Mouse (Mus musculus) testis, postnatal 10 days (tissue): ENCODE measurements around the gene Ambn.
"Not testable (repeated sequence)": the region's sequence is repeated elsewhere in the genome, so short reads cannot be mapped to it uniquely, and the experiment has no call there.

Source experiments
- DNase-seq: peaks from one replicate; pipeline ENCODE4 v3.0.0; 2021; ENCODE audit warnings: low spot score

Ambn gene

GRCm38 (mm10) chr5:88455691-88456090 is at the start of gene Ambn:
Gene Ambn, plus strand, starts transcription at chr5:88455991.
- DNase-seq, result no peak

- DNase-seq, result no peak
Measured at GRCm38 (mm10) chr5:88420319-88421065, 35.3 kb upstream of the Ambn start.

GRCm38 (mm10) chr5:88424892-88425291 is 30.9 kb upstream of the Ambn start:
- not testable (repeated sequence) for DNase-seq

- no peak for DNase-seq
Measured at GRCm38 (mm10) chr5:88426753-88427152, 29.0 kb upstream of the Ambn start.

GRCm38 (mm10) chr5:88467471-88467870 is 11.7 kb downstream of the Ambn start:
- no peak for DNase-seq

DNA sequence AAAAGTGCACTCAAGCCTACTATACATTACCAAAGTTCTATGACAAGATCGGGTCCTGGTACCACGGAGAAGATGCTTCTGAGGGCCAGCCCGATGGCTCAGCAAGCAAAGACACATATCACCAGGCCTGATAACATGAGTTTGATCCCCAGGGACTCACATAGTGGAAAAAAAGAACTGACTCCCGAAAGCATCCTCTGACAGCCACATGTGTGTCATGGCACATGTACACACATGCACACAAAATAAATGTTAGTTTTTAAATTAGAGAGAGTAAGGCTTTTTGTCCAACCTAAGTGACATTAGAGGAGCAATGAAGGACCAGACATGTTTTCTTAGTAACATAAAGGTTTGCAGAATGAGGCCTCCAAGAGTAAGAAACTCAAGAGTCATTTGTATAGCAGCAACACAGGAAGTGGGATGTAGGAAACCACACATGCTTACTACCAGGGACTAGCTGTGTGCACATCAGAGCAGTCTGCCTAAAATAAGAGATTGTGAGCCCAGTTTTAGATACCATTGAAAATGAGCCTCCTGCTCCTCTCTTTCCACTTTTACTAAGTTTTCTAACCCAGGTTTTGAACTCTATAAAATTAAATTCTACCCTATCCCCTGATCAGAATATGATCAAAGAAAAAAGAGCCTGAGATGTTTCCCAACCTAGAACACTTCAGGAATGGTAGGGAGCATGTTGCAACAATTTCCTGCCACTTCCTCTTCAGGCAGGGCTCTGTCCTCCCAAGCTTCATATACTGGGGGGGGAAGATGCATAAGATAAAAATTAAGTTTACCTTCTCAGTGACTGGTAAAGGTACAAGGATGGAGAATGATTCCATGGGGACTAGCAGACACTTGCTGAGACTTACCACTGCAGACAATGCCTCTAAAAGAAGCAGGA is 13.3 kb downstream of the Ambn start:
- no peak for DNase-seq

GRCm38 (mm10) chr5:88487675-88488074 is 31.9 kb downstream of the Ambn start, which contains the start of gene Enam:
Gene Enam, plus strand, starts transcription at chr5:88487975.
- DNase-seq, result no peak

GRCm38 (mm10) chr5:88489004-88489403 is 33.2 kb downstream of the Ambn start:
- DNase-seq, result no peak

- no peak for DNase-seq
Measured at GRCm38 (mm10) chr5:88491111-88491510, 35.3 kb downstream of the Ambn start.

- DNase-seq, result no peak
Measured at GRCm38 (mm10) chr5:88499781-88500180, 44.0 kb downstream of the Ambn start.

- DNase-seq, result no peak
Measured at GRCm38 (mm10) chr5:88508555-88508954, 52.8 kb downstream of the Ambn start.

- no peak for DNase-seq
Measured at GRCm38 (mm10) chr5:88508990-88509389, 53.2 kb downstream of the Ambn start.
